Mouse (Mus musculus): Measurements from ENCODE around the gene Leng8.
A peak's percentile ranks its signal among the peaks of the same experiment; 100 is the strongest.

- TF ChIP-seq POLR2A (IDR thresholded peaks at IDR 0.05; ENCODE audit: low read depth, low read length) (0 out of 2 replicates have a peak, but pooled peaks have one; percentile 17), CTCF (IDR thresholded peaks at IDR 0.05; ENCODE audit: borderline replicate concordance, insufficient read depth, low read length) (no peak)
These were observed 9.7 kb downstream of the Leng8 start for GRCm38 (mm10) chr7:4146241-4147180.
